Mouse (Mus musculus): ENCODE measurements around the gene Enpp3.

Gene Enpp3

DNA sequence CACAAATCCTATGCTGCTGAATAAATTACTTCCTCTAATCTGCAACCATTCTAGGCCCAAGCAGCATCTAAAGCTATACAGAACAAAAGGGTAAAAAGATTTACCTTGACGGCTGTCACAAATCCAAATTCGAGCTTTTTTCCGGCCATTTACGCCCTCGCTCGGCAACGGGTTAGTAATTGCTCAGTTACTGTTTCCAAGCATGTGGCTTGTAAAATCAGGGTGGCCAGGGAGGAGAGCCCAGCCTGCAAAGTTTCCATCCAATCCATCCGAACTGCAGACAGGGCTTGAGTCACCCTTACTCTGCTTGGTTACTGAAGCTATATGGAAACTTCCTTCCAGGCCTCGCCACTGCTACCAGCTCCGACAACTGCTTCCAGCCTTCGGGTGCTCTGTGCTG is 74.9 kb downstream of the Enpp3 start:
- in situ Hi-C loops (cut with MboI; ENCODE audit: low sequenced_read_pairs): no loop called here

- in situ Hi-C loops (cut with MboI; ENCODE audit: low sequenced_read_pairs): no loop called here
Observed at GRCm38 (mm10) chr10:24766061-24766460, 76.6 kb downstream of the Enpp3 start.

DNA sequence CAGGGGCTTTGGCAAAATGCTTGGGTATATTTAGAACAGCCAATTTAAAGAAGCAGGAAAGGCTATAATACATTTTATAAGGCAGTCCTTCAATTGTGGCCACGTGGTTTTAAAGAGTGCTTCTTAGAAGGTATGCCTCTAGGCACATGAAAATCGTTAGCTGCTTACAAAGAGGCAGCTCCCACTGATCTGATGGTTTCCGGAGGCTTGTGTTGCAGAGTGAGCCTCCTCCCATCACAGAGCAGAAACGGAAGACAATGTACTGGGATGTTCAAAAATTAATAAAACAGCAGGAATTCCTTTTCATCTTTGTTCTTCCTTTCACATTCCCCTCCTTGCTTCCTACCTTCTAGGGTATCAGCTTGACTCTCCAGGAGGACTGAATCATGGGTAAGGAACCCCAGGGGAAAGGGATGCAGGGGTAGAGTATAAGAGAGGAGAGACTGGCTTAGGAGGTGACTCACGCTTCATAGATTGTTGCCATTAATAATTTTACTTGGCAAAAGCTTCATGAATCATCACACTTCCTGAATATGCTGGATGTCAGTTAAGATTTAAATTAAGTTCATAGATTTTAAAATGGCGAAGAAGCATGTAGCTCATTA is 77.4 kb downstream of the Enpp3 start:
- in situ Hi-C loops (cut with MboI; ENCODE audit: low sequenced_read_pairs): no loop called here

DNA sequence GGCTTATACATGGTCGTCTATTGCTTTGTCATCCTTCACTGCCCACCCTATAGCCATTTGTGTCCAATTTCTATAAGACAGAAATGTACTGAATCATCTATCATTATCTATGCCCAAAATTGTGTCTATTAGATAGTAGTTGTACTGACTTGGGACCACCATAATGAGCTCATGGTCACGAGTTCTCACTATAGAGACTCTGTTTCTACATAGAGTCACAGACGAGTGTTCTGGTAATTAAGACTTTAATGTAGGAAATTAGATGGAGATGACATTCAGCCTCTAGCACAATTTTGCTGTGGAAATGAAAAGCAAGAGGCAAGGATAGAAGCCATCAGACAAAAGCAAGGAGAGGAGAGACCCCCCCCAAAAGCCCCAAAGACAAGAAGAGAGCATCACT is 78.0 kb downstream of the Enpp3 start:
- in situ Hi-C loops (cut with MboI; ENCODE audit: low sequenced_read_pairs): no loop called here

GRCm38 (mm10) chr10:24763257-24763656 is 79.4 kb downstream of the Enpp3 start:
- in situ Hi-C loops (cut with MboI; ENCODE audit: low sequenced_read_pairs): no loop called here

DNA sequence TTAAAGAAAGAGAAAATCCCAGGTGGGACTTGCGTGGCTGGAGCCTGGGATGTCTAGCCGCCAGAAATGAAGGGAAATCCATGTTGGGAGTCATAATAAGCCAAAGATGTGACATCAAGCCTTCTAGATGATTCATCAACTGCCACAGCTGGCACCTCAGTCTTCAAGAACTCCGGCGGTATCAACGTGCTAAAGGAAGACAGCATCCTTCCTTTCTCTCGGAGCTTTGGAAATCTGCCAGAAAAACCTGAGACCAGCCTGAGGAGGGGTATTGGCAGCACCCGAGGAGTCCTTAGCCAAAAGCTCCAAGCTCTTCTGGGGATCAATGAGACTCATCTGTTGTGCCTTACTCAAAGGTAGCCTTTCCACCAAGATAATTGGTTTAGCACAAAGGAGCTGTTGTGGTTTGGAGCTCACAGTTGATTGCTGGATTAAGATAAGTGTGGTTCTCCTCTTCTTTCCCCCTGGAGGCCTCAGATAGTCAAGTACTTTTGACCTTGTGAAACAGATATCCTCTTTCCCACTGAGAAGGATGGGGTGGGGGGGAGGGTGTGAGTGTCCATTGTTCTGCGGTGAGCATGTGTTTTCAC is 84.2 kb downstream of the Enpp3 start:
- in situ Hi-C loops (cut with MboI; ENCODE audit: low sequenced_read_pairs): no loop called here

DNA sequence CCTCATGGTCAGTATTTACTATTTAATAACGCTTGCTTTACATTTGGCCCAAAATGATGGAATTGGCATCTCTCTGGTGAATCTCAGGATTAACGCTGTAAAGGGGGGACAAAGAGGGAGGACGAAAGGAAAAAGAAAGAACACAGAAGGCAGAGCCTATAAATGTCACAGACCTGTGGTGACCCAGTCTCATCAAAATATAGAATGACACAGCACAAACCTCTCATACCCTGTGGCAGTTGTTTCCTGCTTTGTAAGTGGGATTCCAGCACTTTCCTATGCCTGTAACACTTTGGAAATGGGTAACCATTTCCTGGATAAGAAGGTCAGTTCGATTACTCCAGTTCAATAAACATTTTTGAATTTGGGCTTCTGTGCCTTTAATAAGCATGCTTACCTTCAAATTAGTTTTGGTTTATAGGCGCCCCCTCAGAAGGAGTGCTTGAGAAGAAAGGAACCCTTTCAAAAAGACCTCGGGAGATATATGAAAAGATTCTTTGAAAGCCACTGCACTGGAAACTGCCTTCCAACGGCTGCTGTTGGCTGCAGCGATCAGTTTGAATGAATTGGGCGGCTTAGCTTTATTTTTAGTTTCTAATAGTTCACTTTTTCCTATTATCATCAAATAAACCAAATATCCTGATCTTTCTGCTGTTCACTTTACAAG is 87.6 kb downstream of the Enpp3 start:
- in situ Hi-C loops (cut with MboI; ENCODE audit: low sequenced_read_pairs): no loop called here

DNA sequence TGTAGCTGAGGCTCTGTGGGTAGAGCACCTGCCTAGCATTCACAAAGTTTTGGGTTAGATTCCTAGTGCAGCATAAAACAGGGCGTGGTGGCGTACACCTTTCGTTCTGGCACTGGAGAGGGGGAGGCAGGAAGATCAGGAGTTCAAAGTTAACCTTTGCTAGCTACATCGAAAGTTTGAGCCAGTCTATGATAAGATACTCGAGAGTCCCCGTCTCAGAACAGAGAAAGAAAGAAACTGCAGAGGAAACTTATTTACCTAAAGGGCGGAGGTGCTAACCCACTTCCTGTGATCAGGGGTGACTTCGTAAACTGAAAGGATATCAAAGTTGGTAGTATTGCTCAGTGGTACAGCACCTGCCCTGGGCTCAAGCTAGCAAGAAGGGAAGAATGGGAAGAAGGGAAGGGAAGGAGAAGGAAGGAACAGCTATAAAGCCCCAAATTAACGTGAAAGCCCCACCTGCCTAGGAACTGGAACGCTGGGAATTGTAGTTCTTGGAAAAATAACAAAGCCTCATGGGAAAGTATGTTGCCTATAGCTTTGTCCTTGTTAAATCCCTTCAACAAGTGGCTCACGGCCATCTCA is 88.3 kb downstream of the Enpp3 start:
- in situ Hi-C loops (cut with MboI; ENCODE audit: low sequenced_read_pairs): no loop called here

DNA sequence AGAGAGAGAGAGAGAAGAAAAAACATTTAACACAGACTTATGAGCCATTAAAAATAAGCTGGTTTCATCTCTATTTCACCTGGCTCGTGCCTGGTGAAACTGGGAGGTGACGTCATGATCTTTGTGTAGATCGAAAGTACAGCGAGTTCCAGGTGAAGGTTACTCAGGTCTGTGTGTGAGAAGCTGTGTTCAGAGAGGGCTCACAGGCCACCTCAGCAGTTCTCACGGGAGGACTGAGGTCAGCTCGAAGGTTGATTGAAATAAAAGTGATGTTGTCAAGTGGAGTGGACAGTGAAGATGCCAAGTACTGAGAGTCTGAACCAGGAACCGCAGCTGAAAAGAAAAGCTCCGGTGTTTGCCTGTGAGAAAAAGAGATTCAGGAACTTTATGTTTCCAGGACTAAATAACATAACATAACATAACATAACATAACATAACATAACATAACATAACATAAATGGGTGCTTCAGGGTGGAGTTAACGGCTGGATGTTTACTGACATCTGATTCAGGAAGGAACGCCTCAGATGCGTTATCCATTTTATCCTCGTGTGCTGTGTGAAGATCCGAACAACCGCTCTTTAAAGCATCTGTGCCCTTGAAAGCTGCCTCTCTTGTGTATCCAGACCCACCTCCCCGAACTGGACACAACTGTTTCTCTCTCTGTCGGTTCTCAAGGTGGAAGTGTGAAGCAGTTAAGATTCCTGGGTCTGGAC is 88.9 kb downstream of the Enpp3 start:
- in situ Hi-C loops (cut with MboI; ENCODE audit: low sequenced_read_pairs): no loop called here

DNA sequence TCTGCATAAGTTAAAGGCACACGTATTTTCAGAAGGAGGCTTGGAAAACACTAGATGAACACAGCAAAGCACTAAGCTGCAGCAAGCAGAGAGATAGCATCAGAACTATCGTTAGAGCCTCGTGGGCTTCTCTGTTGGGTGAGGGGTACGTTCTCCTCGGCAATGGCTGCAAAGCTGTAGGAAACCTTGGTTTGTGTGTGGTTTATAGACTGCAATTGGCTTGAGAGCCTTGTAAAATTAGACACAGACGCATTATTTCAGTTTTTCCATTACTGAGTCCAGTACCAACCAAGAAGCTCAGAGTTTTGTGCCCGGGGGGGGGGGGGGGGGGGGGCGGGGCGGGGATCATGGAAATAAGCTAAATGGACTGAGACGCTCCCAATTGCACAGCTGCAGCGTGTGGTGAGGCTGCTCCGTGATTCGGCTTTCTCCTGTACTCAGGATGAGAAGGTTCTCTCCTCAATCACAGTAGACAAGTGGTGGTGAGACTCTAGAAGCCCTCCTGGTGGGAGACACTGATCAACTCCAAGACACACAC is 99.6 kb downstream of the Enpp3 start:
- in situ Hi-C loops (cut with MboI; ENCODE audit: low sequenced_read_pairs): no loop called here

GRCm38 (mm10) chr10:24741229-24742198 is 101.1 kb downstream of the Enpp3 start:
- in situ Hi-C loops (cut with MboI; ENCODE audit: low sequenced_read_pairs): no loop called here

DNA sequence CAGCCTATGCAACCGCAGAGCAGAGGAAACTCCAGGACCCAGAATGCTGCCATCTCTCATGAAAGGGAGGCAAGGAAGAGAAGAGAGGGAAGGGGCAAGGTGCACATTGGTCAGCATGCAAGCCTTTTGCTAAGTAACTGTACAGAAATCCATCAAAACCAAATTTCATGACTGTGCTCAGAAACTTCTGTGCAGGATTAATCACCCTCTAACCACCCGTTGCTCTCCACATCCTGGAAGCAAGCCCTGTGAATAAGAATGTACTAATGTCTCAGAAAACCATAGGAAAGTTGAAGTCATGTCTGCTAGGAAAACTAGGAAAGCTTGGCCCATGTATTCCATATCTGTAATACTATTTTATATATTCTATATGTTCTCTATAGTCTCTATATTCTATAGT is 103.5 kb downstream of the Enpp3 start:
- in situ Hi-C loops (cut with MboI; ENCODE audit: low sequenced_read_pairs): no loop called here

- in situ Hi-C loops (cut with MboI; ENCODE audit: low sequenced_read_pairs): no loop called here
Observed at GRCm38 (mm10) chr10:24738456-24738855, 104.2 kb downstream of the Enpp3 start.

GRCm38 (mm10) chr10:24735027-24735777 is 107.4 kb downstream of the Enpp3 start:
- in situ Hi-C loops (cut with MboI; ENCODE audit: low sequenced_read_pairs): no loop called here

DNA sequence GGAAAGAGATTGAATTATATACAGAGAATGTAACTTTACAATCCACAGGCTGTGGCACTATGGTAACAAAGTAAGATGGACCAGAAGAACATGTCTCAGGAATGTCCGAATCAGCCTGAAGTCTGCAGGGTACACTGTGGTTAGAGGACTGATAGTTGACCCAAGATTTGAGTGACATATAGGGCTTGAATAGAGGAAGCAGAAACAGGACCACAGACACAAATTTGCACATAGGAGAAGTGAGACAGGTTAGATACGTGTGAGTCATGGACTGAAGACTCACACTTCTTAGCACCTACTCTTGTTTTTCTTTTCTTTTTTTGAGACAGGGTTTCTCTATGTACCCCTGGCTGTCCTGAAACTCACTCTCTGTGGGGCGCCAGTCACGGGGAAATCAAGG is 115.1 kb downstream of the Enpp3 start:
- in situ Hi-C loops (cut with MboI; ENCODE audit: low sequenced_read_pairs): no loop called here

GRCm38 (mm10) chr10:24725197-24725596 is 117.4 kb downstream of the Enpp3 start:
- in situ Hi-C loops (cut with MboI; ENCODE audit: low sequenced_read_pairs): no loop called here
